8 mouse cellular contexts compared by ENCODE assay signal in the genomic region with DNA sequence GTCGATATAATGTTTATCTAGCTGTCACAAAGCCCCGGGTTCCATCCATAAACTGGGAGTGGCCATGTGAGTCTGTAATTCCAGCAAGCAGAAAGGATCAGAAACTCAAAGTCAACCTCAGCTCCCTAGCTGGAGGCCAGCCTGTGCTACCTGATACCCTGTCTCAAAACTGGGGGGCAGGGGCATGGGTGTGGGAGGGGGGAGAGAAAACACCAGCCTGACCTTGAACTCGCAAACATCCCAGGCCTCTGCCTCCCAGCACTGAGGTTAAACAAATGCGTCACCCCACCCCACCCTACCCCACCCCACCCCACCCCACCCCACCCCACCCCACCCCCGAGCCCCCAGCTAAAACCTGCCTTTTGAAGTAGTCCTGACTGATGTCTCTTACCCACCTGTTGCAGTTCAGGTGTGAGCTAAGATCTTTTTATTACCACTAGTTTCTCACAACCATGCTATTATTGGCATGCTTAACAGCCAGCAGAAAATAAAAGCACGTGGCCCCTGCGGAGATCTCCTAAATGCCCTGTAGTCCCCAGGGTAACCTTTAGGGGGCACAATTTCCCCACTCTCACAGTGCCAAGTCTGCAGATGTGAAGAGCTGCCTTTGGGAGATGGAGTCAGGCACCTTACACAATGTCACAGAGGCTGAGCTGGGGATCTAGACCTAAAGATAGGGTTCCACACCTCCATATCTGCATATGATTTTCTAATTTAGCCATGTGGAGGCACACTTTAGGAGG. TPM values are rescaled to one million over a fixed set of nuclear protein-coding genes. Genes with fewer than 3 reads are reported as not detected.
DNase-seq lines count a peak whose midpoint lies in the region; ATAC-seq and TF ChIP-seq lines count a peak whose summit lies in the region.

No protein-coding gene starts in this region.

- H3K27ac ChIP-seq in kidney, embryonic 16.5 days (ENCODE audit: low read length), result no peak overlapping the region
- peak overlapping the region; percentile 74 for H3K27ac ChIP-seq in ES-Bruce4 (ENCODE audit: insufficient read depth, low read length)
- H3K27ac ChIP-seq in midbrain, postnatal 0 days (ENCODE audit: low read depth, low read length), result no peak overlapping the region

- peak; percentile 54 for DNase-seq in kidney, adult 11 months
- peak; percentile 85 for DNase-seq in c-Kit-positive CD71-negative TER-119-negative erythroid progenitor cells, embryonic 14.5 days (ENCODE audit: low read depth)
- peak; percentile 20 to 50 for DNase-seq in left cerebral cortex, adult 9 months (ENCODE audit: low spot score in 2 of 2)
- peak; percentile 6 for DNase-seq in midbrain, postnatal 0 days (ENCODE audit: low spot score)
- DNase-seq in thymus, postnatal 10 days (ENCODE audit: low spot score in 2 of 2), result peak; percentile 72 to 85

- no peak overlapping the region for H3K9ac ChIP-seq in kidney, embryonic 16.5 days (replicated peaks; ENCODE audit: low read length)
- no peak overlapping the region for H3K9ac ChIP-seq in ES-Bruce4 (ENCODE audit: low read depth, poor library complexity, severe bottlenecking)
- H3K9ac ChIP-seq in midbrain, postnatal 0 days (replicated peaks; ENCODE audit: low read length, poor library complexity, severe bottlenecking), result no peak overlapping the region

- no peaks in the 10 kb centered on the region for H3K27me3 ChIP-seq in kidney, embryonic 16.5 days (ENCODE audit: insufficient read depth, low read length)
- no peaks in the 10 kb centered on the region for H3K27me3 ChIP-seq in ES-Bruce4 (ENCODE audit: control insufficient read depth, insufficient read depth, low read length, poor library complexity, severe bottlenecking)
- H3K27me3 ChIP-seq in midbrain, postnatal 0 days (ENCODE audit: insufficient read depth, low read length), result no peaks in the 10 kb centered on the region

- no peak overlapping the region for H3K4me2 ChIP-seq in kidney, embryonic 16.5 days (replicated peaks; ENCODE audit: low read depth, low read length)
- H3K4me2 ChIP-seq in midbrain, postnatal 0 days (ENCODE audit: low read depth, low read length, poor library complexity, severe bottlenecking), result no peak overlapping the region

- H3K36me3 ChIP-seq in kidney, embryonic 16.5 days (ENCODE audit: insufficient read depth, low read length), result no peaks in the 10 kb centered on the region
- H3K36me3 ChIP-seq in ES-Bruce4 (ENCODE audit: control insufficient read depth, insufficient read depth, low read length, poor library complexity, severe bottlenecking), result no peaks in the 10 kb centered on the region
- H3K36me3 ChIP-seq in midbrain, postnatal 0 days (ENCODE audit: insufficient read depth, low read length), result no peaks in the 10 kb centered on the region

- TF ChIP-seq POLR2A in ES-Bruce4 (IDR thresholded peaks at IDR 0.05; ENCODE audit: insufficient read depth, low read length), result no peak

- no peak overlapping the region for H3K4me3 ChIP-seq in kidney, embryonic 16.5 days (ENCODE audit: low read length)
- no peak overlapping the region for H3K4me3 ChIP-seq in ES-Bruce4 (ENCODE audit: low read depth, low read length)
- H3K4me3 ChIP-seq in midbrain, postnatal 0 days (ENCODE audit: low read depth, low read length), result no peak overlapping the region

- 13% methylated on average over 7 of the region's 7 CpGs for WGBS in kidney, embryonic 16.5 days
- 39% methylated on average over 7 of the region's 7 CpGs for WGBS in midbrain, postnatal 0 days

- TF ChIP-seq EP300 in ES-Bruce4 (IDR thresholded peaks at IDR 0.05; ENCODE audit: insufficient read depth, low read depth, low read length), result peak; percentile 90

- TF ChIP-seq CTCF in ES-Bruce4 (IDR thresholded peaks at IDR 0.05; ENCODE audit: low read depth, low read length), result peak; percentile 74
- TF ChIP-seq CTCF in midbrain, postnatal 0 days (IDR thresholded peaks at IDR 0.05), result peak; percentile 56

- ATAC-seq in kidney, embryonic 16.5 days (ENCODE audit: low FRiP score, low TSS enrichment), result no peak
- peak; percentile 60 for ATAC-seq in granulocyte monocyte progenitor cell, adult 5-6 weeks (replicated peaks; ENCODE audit: poor library complexity, severe bottlenecking)
- ATAC-seq in midbrain, postnatal 0 days (ENCODE audit: low FRiP score), result no peak

- H3K9me3 ChIP-seq in kidney, embryonic 16.5 days (ENCODE audit: low read length), result no peaks in the 10 kb centered on the region
- H3K9me3 ChIP-seq in ES-Bruce4 (replicated peaks; ENCODE audit: control insufficient read depth, insufficient read depth, low read length, poor library complexity, severe bottlenecking), result no peaks in the 10 kb centered on the region
- H3K9me3 ChIP-seq in midbrain, postnatal 0 days (ENCODE audit: low read length), result no peaks in the 10 kb centered on the region

- peaks cover 10% of the 10 kb centered on the region for H3K4me1 ChIP-seq in kidney, embryonic 16.5 days (ENCODE audit: insufficient read depth, low read length)
- H3K4me1 ChIP-seq in ES-Bruce4 (ENCODE audit: control insufficient read depth, insufficient read depth, low read length), result peaks cover 8% of the 10 kb centered on the region
- H3K4me1 ChIP-seq in midbrain, postnatal 0 days (ENCODE audit: insufficient read depth, low read length), result peaks cover 3% of the 10 kb centered on the region; the same call in 1 of the 2 replicates

RNA-seq across cellular contexts. Expression of a gene that starts 1.4 kb away (rescaled TPM):
- 0.97 and 1.4 TPM in 2 replicates for polyA plus RNA-seq in kidney, embryonic 16.5 days (2015; fragmentation: Nextera tagmentation; extraction: Ambion mirVana)
- 8.4 and 10.3 TPM in 2 replicates for polyA plus RNA-seq in ES-Bruce4 (2011; ENCODE audit: insufficient read depth, insufficient read length, low read depth, missing spikeins)
- total RNA-seq in granulocyte monocyte progenitor cell, adult 5-6 weeks (2014; fragmentation: Nextera tagmentation), result 4.7 TPM in 1 of 2 replicates, not detected in the other
- total RNA-seq in granulocyte monocyte progenitor cell, adult 5-6 weeks (2017), result 0.69 TPM in 1 of 2 replicates, not detected in the other
- 7.0 and 7.2 TPM in 2 replicates for total RNA-seq in midbrain, postnatal 0 days (2014; rRNA removed)
- polyA plus RNA-seq in midbrain, postnatal 0 days (2015; fragmentation: Nextera tagmentation; extraction: Ambion mirVana), result 13.6 and 15.2 TPM in 2 replicates

RNA-seq across cellular contexts. Expression of a gene that starts 8.3 kb away (rescaled TPM):
- polyA plus RNA-seq in kidney, embryonic 16.5 days (2015; fragmentation: Nextera tagmentation; extraction: Ambion mirVana), result 0.66 and 0.84 TPM in 2 replicates
- polyA plus RNA-seq in ES-Bruce4 (2011; ENCODE audit: insufficient read depth, insufficient read length, low read depth, missing spikeins), result 23.0 and 31.5 TPM in 2 replicates
- total RNA-seq in granulocyte monocyte progenitor cell, adult 5-6 weeks (2014; fragmentation: Nextera tagmentation), result 0.51 and 6.3 TPM in 2 replicates
- total RNA-seq in granulocyte monocyte progenitor cell, adult 5-6 weeks (2017), result 0.43 and 1.2 TPM in 2 replicates
- 0.80 and 2.2 TPM in 2 replicates for total RNA-seq in midbrain, postnatal 0 days (2014; rRNA removed)
- polyA plus RNA-seq in midbrain, postnatal 0 days (2015; fragmentation: Nextera tagmentation; extraction: Ambion mirVana), result 0.79 and 1.1 TPM in 2 replicates

RNA-seq across cellular contexts. Expression of a gene that starts 29.7 kb away (rescaled TPM):
- polyA plus RNA-seq in kidney, embryonic 16.5 days (2015; fragmentation: Nextera tagmentation; extraction: Ambion mirVana), result 20.0 and 20.4 TPM in 2 replicates
- 12.6 and 13.3 TPM in 2 replicates for polyA plus RNA-seq in ES-Bruce4 (2011; ENCODE audit: insufficient read depth, insufficient read length, low read depth, missing spikeins)
- 18.3 and 18.8 TPM in 2 replicates for total RNA-seq in granulocyte monocyte progenitor cell, adult 5-6 weeks (2014; fragmentation: Nextera tagmentation)
- 21.2 and 25.3 TPM in 2 replicates for total RNA-seq in granulocyte monocyte progenitor cell, adult 5-6 weeks (2017)
- 27.5 and 32.9 TPM in 2 replicates for total RNA-seq in midbrain, postnatal 0 days (2014; rRNA removed)
- 37.9 and 38.0 TPM in 2 replicates for polyA plus RNA-seq in midbrain, postnatal 0 days (2015; fragmentation: Nextera tagmentation; extraction: Ambion mirVana)

RNA-seq across cellular contexts. Expression of a gene that starts 43.7 kb away (rescaled TPM):
- polyA plus RNA-seq in kidney, embryonic 16.5 days (2015; fragmentation: Nextera tagmentation; extraction: Ambion mirVana), result 0.94 and 1.0 TPM in 2 replicates
- not detected in 2 replicates for polyA plus RNA-seq in ES-Bruce4 (2011; ENCODE audit: insufficient read depth, insufficient read length, low read depth, missing spikeins)
- 0.24 and 0.32 TPM in 2 replicates for total RNA-seq in granulocyte monocyte progenitor cell, adult 5-6 weeks (2014; fragmentation: Nextera tagmentation)
- 0.26 and 3.0 TPM in 2 replicates for total RNA-seq in granulocyte monocyte progenitor cell, adult 5-6 weeks (2017)
- 0.49 and 1.3 TPM in 2 replicates for total RNA-seq in midbrain, postnatal 0 days (2014; rRNA removed)
- 0.35 and 0.69 TPM in 2 replicates for polyA plus RNA-seq in midbrain, postnatal 0 days (2015; fragmentation: Nextera tagmentation; extraction: Ambion mirVana)

RNA-seq across cellular contexts. Expression of a gene that starts 43.9 kb away (rescaled TPM):
- 3.4 and 4.6 TPM in 2 replicates for polyA plus RNA-seq in kidney, embryonic 16.5 days (2015; fragmentation: Nextera tagmentation; extraction: Ambion mirVana)
- 9.2 and 12.1 TPM in 2 replicates for polyA plus RNA-seq in ES-Bruce4 (2011; ENCODE audit: insufficient read depth, insufficient read length, low read depth, missing spikeins)
- 2.6 and 2.8 TPM in 2 replicates for total RNA-seq in granulocyte monocyte progenitor cell, adult 5-6 weeks (2014; fragmentation: Nextera tagmentation)
- 0.26 and 0.95 TPM in 2 replicates for total RNA-seq in granulocyte monocyte progenitor cell, adult 5-6 weeks (2017)
- 33.3 and 35.0 TPM in 2 replicates for total RNA-seq in midbrain, postnatal 0 days (2014; rRNA removed)
- 10.4 and 13.1 TPM in 2 replicates for polyA plus RNA-seq in midbrain, postnatal 0 days (2015; fragmentation: Nextera tagmentation; extraction: Ambion mirVana)

Comparison
In these comparisons a context has a peak if more than half of its experiments do, and no peak if none do; other contexts are left out.
1. DNase-seq: peak in every context shown above with its lines; median percentile 85 in c-Kit-positive CD71-negative TER-119-negative erythroid progenitor cells, embryonic 14.5 days; 78 in thymus, postnatal 10 days; 54 in kidney, adult 11 months; 35 in left cerebral cortex, adult 9 months; 6 in midbrain, postnatal 0 days.
2. RNA of a gene that starts 8.3 kb away (polyA plus RNA-seq): 23.0 to 31.5 TPM in ES-Bruce4; 0.79 to 1.1 TPM in midbrain, postnatal 0 days and 0.66 to 0.84 TPM in kidney, embryonic 16.5 days; every median in the first group is over 10 times any median in the second.